Mouse (Mus musculus): ENCODE measurements at regions not wholly inside any gene's neighbourhood (a gene's known extent, or its start where the extent isn't known, plus 50 kb on each side); places are given as distances from the start of the nearest gene placed in this dataset.

- no peak for DNase-seq (ENCODE audit: low read depth, low spot score)
- no peaks in the 10 kb centered on the region for H3K36me3 ChIP-seq (ENCODE audit: control insufficient read depth in 1 of 2, insufficient read depth in 2 of 2, low read length in 2 of 2)
- H3K27ac ChIP-seq (ENCODE audit: control insufficient read depth, low read depth, low read length), result no peak overlapping the region
- H3K4me3 ChIP-seq (ENCODE audit: control insufficient read depth in 1 of 2, insufficient read depth in 1 of 2, low read depth in 2 of 2, low read length in 2 of 2), result no peak overlapping the region
- no peak for TF ChIP-seq MAZ (IDR thresholded peaks at IDR 0.05; ENCODE audit: low read depth, low read length)
- TF ChIP-seq E2F4 (IDR thresholded peaks at IDR 0.05; ENCODE audit: borderline replicate concordance, low read depth, low read length), result no peak
- TF ChIP-seq EP300 (IDR thresholded peaks at IDR 0.05; ENCODE audit: low read depth in 1 of 2, low read length in 2 of 2), result no peak
- TF ChIP-seq MXI1 (IDR thresholded peaks at IDR 0.05; ENCODE audit: low read depth, low read length), result no peak
- TF ChIP-seq TCF12 (IDR thresholded peaks at IDR 0.05; ENCODE audit: low read depth, low read length), result no peak
- TF ChIP-seq ELF1 (IDR thresholded peaks at IDR 0.05; ENCODE audit: low read depth, low read length), result no peak
- no peak for TF ChIP-seq MAX (IDR thresholded peaks at IDR 0.05; ENCODE audit: low read length)
- TF ChIP-seq NRF1 (IDR thresholded peaks at IDR 0.05; ENCODE audit: insufficient read depth, low read depth, low read length, poor library complexity, severe bottlenecking), result no peak
- no peak for TF ChIP-seq RCOR1 (IDR thresholded peaks at IDR 0.05; ENCODE audit: low read depth, low read length)
- no peak for TF ChIP-seq UBTF (IDR thresholded peaks at IDR 0.05; ENCODE audit: borderline replicate concordance, insufficient read depth, low read depth, low read length)
- no peak for TF ChIP-seq USF1 (IDR thresholded peaks at IDR 0.05; ENCODE audit: low read depth, low read length)
- TF ChIP-seq ZMIZ1 (IDR thresholded peaks at IDR 0.05; ENCODE audit: low read depth, low read length), result no peak
- no peak for TF ChIP-seq MAFK (IDR thresholded peaks at IDR 0.05; ENCODE audit: borderline replicate concordance, low read depth, low read length)
- no peak for TF ChIP-seq MYC (IDR thresholded peaks at IDR 0.05; ENCODE audit: low read depth, low read length)
- no peak for TF ChIP-seq ZNF384 (IDR thresholded peaks at IDR 0.05; ENCODE audit: low read depth, low read length)
- no peak for TF ChIP-seq JUND (IDR thresholded peaks at IDR 0.05; ENCODE audit: low read depth, low read length)
- no peak for TF ChIP-seq POLR2AphosphoS5 (IDR thresholded peaks at IDR 0.05; ENCODE audit: borderline replicate concordance, low read depth, low read length)
- no peak for TF ChIP-seq ZC3H11A (IDR thresholded peaks at IDR 0.05; ENCODE audit: low read depth, low read length)
- H3K9me3 ChIP-seq (replicated peaks; ENCODE audit: insufficient read depth, low read length), result no peaks in the 10 kb centered on the region
- no peaks in the 10 kb centered on the region for H3K27me3 ChIP-seq (ENCODE audit: control insufficient read depth in 1 of 2, insufficient read depth in 2 of 2, low read length in 2 of 2)
- no peaks in the 10 kb centered on the region for H3K79me2 ChIP-seq (ENCODE audit: control insufficient read depth, insufficient read depth, low read length, poor library complexity)
- H3K4me1 ChIP-seq (ENCODE audit: control insufficient read depth in 1 of 2, insufficient read depth in 2 of 2, low read length in 2 of 2), result no peaks in the 10 kb centered on the region
- H3K9ac ChIP-seq (ENCODE audit: control insufficient read depth, low read depth, low read length, poor library complexity, severe bottlenecking), result no peak overlapping the region
Observed at GRCm38 (mm10) chr4:31381069-31381969, 582.6 kb upstream of the Map3k7 start.

Data from MEL (cell line).